Mouse (Mus musculus) forebrain, embryonic 12.5 days (tissue): Measurements from ENCODE around the gene Fcgrt. TPM values are rescaled to one million over a fixed set of nuclear protein-coding genes. Genes with fewer than 3 reads are reported as not detected.
A peak's percentile ranks its signal among the peaks of the same experiment; 100 is the strongest.
"Not testable (repeated sequence)": the region's sequence is repeated elsewhere in the genome, so short reads cannot be mapped to it uniquely, and the experiment has no call there.

Source experiments
- ATAC-seq: fragments of 200-750 bp; cut with Nextera tagmentation; 2 replicates; pipeline ENCODE4 v1.8.0; 2017; ENCODE audit warnings: moderate TSS enrichment; ENCODE audit not compliant: low FRiP score
- H3K27ac ChIP-seq: fragments of 300-500 bp; sonication (generic); 2 replicates; pipeline ENCODE4 v1.5.1; 2016; ENCODE audit warnings: mild to moderate bottlenecking
- H3K27me3 ChIP-seq: fragments of 300-500 bp; sonication (generic); 2 replicates; pipeline ENCODE4 v1.6.1; 2016; ENCODE audit warnings: mild to moderate bottlenecking
- H3K36me3 ChIP-seq: fragments of 300-500 bp; sonication (generic); replicated peaks from 2 replicates; pipeline ENCODE4 v1.6.1; 2016; ENCODE audit warnings: mild to moderate bottlenecking
- H3K4me1 ChIP-seq: fragments of 300-500 bp; sonication (generic); 2 replicates; pipeline ENCODE4 v1.6.1; 2016
- H3K4me2 ChIP-seq: fragments of 300-500 bp; sonication (generic); 2 replicates; pipeline ENCODE4 v1.6.1; 2016; ENCODE audit warnings: mild to moderate bottlenecking, moderate library complexity
- H3K4me3 ChIP-seq: fragments of 300-500 bp; sonication (generic); replicated peaks from 2 replicates; pipeline ENCODE4 v1.5.1; 2016; ENCODE audit warnings: mild to moderate bottlenecking
- H3K9ac ChIP-seq: fragments of 300-500 bp; sonication (generic); 2 replicates; pipeline ENCODE4 v1.6.1; 2016; ENCODE audit warnings: mild to moderate bottlenecking
- H3K9me3 ChIP-seq: fragments of 300-500 bp; sonication (generic); 2 replicates; pipeline ENCODE4 v1.6.1; 2016
- WGBS: fragments of 180-500 bp; shearing (Covaris S2); methylation state at CpG from one replicate; pipeline ENCODE4 v1.1.7; 2016; 5-methylcytosine and 5-hydroxymethylcytosine counted together
- polyA plus RNA-seq: library from polyadenylated mRNA; unstranded; fragments of >200 nt; fragmentation: Nextera tagmentation; extraction: Ambion mirVana; gene quantifications from 2 replicates; pipeline ENCODE4 v1.2.1, GENCODE M21; 2016

Gene Fcgrt
- polyA plus RNA-seq, 1 experiment from 2014 or later: 9.6 TPM

DNA sequence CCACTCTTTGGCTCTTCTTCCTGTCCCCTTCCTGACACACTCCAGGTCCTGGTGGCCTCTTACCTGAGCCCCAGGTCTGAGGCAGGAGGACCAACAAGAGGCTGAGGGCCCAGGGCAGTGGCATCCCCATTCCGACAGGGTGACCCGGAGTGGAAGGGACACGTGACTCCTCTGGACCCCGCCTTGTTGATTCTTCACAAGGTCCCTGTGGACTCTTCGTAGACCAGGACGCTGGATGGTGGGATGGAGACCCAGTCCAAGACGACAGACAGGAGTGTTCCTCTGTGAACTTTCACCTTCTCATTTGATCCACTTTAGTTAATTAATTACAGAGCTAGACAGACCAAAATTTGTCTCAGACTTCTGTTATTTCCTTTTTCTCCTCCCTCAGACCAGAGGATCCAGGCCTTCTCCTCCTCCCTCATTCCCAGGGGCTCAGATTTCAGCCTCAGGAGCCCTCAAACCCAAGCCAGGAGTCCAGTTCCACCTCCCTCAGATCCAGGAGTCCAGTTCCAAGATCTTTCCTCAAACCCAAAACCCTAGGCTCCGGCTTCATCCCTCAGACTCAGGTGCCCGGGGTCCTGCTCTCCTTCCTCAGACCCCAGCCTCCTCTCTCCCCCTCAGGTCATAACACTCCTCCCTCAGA is 588 bp downstream of the Fcgrt start:
- peaks cover 6% of the 10 kb centered on the region for H3K4me1 ChIP-seq
- no peaks in the 10 kb centered on the region for H3K9me3 ChIP-seq
- H3K4me2 ChIP-seq: no peak overlapping the region
- no peak overlapping the region for H3K27ac ChIP-seq
- WGBS: 86% methylated on average over 9 of the region's 9 CpGs
- no peak for ATAC-seq
- H3K36me3 ChIP-seq: no peaks in the 10 kb centered on the region
- no peak overlapping the region for H3K4me3 ChIP-seq
- no peak overlapping the region for H3K9ac ChIP-seq
- H3K27me3 ChIP-seq: no peaks in the 10 kb centered on the region

DNA sequence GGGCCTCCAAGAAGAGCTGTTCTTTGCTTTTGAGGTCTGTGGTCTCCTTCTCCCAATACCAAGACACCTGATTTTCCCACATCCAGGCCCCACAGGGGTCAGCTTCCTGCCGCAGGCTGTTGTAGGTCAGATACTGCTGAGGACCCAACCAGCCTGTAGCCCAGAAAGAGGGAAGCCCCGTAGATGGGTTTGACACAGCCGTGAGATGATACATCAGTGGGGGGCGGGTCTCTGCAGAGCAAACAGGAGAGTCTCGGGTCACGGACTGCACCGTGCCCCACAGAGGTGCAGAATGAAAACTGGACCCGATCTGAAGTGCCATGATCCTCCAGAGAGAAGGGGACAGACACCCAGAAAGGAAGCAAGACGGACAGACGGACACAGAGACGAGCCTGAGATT is 1.2 kb downstream of the Fcgrt start:
- H3K27me3 ChIP-seq: no peaks in the 10 kb centered on the region
- WGBS: 91% methylated on average over 11 of the region's 11 CpGs
- H3K4me2 ChIP-seq: no peak overlapping the region
- H3K36me3 ChIP-seq: no peaks in the 10 kb centered on the region
- H3K9ac ChIP-seq: no peak overlapping the region
- no peak for ATAC-seq
- no peaks in the 10 kb centered on the region for H3K9me3 ChIP-seq
- peaks cover 6% of the 10 kb centered on the region for H3K4me1 ChIP-seq
- no peak overlapping the region for H3K27ac ChIP-seq
- no peak overlapping the region for H3K4me3 ChIP-seq

DNA sequence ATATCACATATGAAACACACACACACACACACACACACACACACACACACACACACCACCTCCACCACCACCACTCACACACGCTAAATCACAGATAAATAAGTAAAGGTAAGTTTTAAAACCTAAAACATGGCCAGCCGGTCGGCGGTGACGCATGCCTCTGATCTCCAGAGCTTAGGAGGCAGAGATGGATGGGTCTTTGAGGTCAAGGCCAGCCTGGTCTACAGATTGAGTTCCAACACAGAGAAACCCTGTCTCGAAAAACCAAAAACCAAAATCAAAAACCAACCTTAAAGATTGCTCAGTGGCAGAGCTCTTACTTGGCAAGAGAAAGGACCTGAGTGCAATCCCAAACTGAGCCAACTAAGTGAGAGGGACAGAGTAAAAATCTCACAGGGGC is 3.6 kb downstream of the Fcgrt start:
- Histone ChIP-seq H3K4me3 (no peak overlapping the region), H3K4me2 (no peak overlapping the region), H3K27ac (no peak overlapping the region), H3K9ac (no peak overlapping the region), H3K36me3 (no peaks in the 10 kb centered on the region), H3K4me1 (no peaks in the 10 kb centered on the region), H3K9me3 (no peaks in the 10 kb centered on the region), H3K27me3 (no peaks in the 10 kb centered on the region)
- no peak for ATAC-seq
- 96% methylated on average over 6 of the region's 6 CpGs for WGBS

DNA sequence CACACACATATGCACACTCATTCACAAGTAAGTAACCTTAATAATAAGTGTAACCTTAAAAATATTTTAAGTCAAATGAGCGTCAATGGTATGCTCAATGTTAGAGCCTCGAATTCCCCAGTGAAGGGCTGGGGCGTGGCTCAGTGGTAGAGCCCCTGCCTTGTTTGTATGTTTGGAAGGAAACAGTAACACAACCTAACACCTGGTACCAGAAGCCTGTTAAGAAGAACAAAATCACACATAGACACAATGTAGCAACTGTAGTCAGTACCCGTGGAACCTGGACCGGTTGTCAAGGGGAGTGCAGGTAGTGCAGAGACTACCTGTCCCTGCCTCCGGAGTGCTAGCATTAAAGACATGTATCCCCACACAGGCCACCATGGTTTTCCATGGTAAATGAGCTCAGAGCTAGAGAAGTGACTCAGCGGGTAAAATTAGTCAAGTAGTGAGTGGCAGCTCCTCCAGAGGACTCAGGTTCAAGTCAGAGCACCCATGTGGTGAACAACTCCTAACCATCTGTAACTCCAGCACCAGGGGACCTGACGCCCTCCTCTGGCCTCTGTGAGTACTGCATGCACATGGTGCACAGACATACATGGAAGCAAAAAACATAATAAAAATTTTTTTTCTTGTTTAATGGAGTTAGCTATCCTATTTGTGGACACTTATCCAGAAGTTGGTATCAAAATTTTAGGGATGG is 5.0 kb downstream of the Fcgrt start:
- no peak overlapping the region for H3K27ac ChIP-seq
- no peaks in the 10 kb centered on the region for H3K9me3 ChIP-seq
- H3K4me1 ChIP-seq: no peaks in the 10 kb centered on the region
- no peak overlapping the region for H3K4me2 ChIP-seq
- 0 out of 2 replicates have a peak, but pooled peaks cover 6% of the 10 kb centered on the region for H3K27me3 ChIP-seq
- H3K4me3 ChIP-seq: no peak overlapping the region
- no peak for ATAC-seq
- no peaks in the 10 kb centered on the region for H3K36me3 ChIP-seq
- no peak overlapping the region for H3K9ac ChIP-seq
- 90% methylated on average over 8 of the region's 8 CpGs for WGBS

DNA sequence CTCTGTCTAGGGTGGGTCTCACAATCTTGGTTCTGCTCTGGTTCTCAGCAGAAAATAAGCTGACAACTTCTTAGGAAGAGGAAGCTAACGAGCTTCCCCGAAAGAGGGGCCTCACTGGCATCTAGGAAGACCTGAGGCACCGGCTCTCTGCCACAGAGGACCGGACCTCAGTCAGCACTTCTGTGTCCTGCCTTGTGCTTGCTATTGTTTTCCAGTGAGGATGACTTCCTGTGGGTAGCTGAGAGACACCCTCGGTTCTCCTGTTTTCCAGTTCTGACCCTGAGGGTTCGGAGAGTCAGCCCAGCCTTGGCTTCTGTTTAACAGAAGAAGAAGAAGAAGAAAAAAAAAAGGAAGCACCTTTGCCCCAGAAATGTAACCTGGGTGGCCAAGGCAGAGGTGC is 6.2 kb downstream of the Fcgrt start:
- ATAC-seq: no peak
- no peaks in the 10 kb centered on the region for H3K4me1 ChIP-seq
- no peak overlapping the region for H3K4me3 ChIP-seq
- H3K9ac ChIP-seq: no peak overlapping the region
- WGBS: 58% methylated on average over 6 of the region's 6 CpGs
- no peaks in the 10 kb centered on the region for H3K36me3 ChIP-seq
- H3K9me3 ChIP-seq: no peaks in the 10 kb centered on the region
- 0 out of 2 replicates have a peak, but pooled peaks cover 6% of the 10 kb centered on the region for H3K27me3 ChIP-seq
- H3K4me2 ChIP-seq: no peak overlapping the region
- no peak overlapping the region for H3K27ac ChIP-seq

DNA sequence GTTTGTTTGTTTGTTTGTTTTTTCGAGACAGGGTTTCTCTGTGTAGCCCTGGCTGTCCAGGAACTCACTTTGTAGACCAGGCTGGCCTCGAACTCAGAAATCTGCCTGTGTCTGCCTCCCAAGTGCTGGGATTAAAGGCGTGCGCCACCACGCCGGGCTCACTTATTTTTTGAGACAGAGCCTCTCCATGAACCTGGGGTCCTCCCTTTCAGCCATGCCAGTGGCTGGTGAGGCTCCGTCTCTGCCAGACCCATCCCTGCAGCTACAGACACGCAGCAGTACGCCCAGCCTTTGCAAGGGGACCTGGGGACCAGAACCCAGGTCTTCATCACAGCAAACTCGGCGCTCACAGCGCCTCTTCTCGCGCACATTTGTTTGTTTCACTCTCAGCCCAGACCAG is 7.7 kb downstream of the Fcgrt start:
- H3K4me1 ChIP-seq: peaks cover 11% of the 10 kb centered on the region; the same call in 1 of the 2 replicates
- not testable (repeated sequence) for H3K27me3 ChIP-seq, H3K9ac ChIP-seq, H3K9me3 ChIP-seq, H3K4me3 ChIP-seq, H3K27ac ChIP-seq, ATAC-seq, H3K4me2 ChIP-seq, H3K36me3 ChIP-seq
- 89% methylated on average over 14 of the region's 14 CpGs for WGBS

DNA sequence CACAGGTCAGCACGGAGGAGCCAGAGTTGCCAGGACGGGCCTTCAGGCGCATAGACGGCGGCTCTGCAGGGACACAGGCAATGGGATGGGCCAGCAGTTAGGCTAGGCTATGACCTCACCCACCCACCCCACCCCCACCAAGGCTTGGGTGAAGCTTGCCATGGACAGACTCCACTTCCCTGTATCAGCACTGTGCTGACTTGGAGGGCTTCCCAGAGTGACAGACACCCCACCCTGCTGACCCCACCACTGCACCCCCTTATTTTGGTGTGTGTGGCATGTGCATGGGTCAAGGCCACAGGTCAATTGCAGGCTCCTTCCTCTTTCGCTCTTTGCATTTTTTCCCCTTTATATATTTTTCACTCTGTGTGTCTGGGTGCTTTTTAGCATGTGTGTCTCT is 8.3 kb downstream of the Fcgrt start:
- Histone ChIP-seq H3K27me3 (0 out of 2 replicates have a peak, but pooled peaks cover 6% of the 10 kb centered on the region), H3K9ac (no peak overlapping the region), H3K36me3 (no peaks in the 10 kb centered on the region), H3K4me1 (peaks cover 13% of the 10 kb centered on the region; the same call in 1 of the 2 replicates), H3K4me2 (no peak overlapping the region), H3K4me3 (no peak overlapping the region), H3K27ac (no peak overlapping the region), H3K9me3 (no peaks in the 10 kb centered on the region)
- no peak for ATAC-seq
- WGBS: 86% methylated on average over 6 of the region's 6 CpGs

DNA sequence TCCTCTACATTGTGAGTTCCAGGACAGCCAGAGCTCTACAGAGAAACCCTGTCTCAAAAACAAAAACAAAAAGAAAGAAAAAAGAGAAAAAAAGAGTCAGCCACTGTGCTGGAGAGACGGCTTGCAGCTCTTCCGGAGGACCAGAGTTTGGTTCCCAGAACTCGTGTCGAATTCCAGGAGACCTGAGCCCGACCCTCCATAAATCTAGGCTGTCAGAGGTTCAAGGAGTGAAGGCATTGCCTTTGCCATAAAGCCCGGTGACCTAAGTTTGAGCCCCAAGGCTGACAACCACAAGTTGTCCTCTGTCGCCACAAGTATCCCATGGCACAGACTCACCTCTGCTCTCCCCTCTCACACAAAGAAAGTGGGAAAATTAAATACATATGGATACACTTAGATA is 9.5 kb downstream of the Fcgrt start:
- Histone ChIP-seq H3K4me3 (no peak overlapping the region), H3K27ac (no peak overlapping the region), H3K4me2 (no peak overlapping the region), H3K4me1 (peaks cover 13% of the 10 kb centered on the region; the same call in 1 of the 2 replicates), H3K9me3 (no peaks in the 10 kb centered on the region), H3K9ac (no peak overlapping the region), H3K27me3 (0 out of 2 replicates have a peak, but pooled peaks cover 6% of the 10 kb centered on the region), H3K36me3 (no peaks in the 10 kb centered on the region)
- no peak for ATAC-seq
- 75% methylated on average over 7 of the region's 7 CpGs for WGBS

DNA sequence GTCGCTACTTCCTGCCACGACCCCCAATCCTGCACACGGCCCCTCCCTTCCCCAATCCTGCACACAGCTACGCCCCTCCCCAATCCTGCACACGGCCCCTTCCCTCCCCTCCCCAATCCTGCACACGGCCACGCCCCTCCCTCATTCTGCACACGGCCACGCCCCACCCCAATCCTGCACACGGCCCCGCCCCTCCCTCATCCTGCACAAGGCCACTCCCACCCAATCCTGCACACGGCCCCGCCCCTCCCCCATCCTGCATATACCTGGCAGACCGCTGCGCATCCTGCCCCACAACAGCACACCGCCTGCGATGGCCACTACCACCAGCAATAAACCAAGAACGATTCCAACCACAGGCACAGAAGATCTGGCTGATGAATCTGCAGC is 10.1 kb downstream of the Fcgrt start:
- no peaks in the 10 kb centered on the region for H3K9me3 ChIP-seq
- no peak overlapping the region for H3K4me2 ChIP-seq
- H3K27me3 ChIP-seq: 0 out of 2 replicates have a peak, but pooled peaks cover 6% of the 10 kb centered on the region
- ATAC-seq: no peak
- WGBS: 27% methylated on average over 18 of the region's 18 CpGs
- peaks cover 1% of the 10 kb centered on the region for H3K36me3 ChIP-seq
- H3K4me1 ChIP-seq: peaks cover 13% of the 10 kb centered on the region; the same call in 1 of the 2 replicates
- H3K27ac ChIP-seq: no peak overlapping the region
- H3K9ac ChIP-seq: no peak overlapping the region
- H3K4me3 ChIP-seq: no peak overlapping the region

DNA sequence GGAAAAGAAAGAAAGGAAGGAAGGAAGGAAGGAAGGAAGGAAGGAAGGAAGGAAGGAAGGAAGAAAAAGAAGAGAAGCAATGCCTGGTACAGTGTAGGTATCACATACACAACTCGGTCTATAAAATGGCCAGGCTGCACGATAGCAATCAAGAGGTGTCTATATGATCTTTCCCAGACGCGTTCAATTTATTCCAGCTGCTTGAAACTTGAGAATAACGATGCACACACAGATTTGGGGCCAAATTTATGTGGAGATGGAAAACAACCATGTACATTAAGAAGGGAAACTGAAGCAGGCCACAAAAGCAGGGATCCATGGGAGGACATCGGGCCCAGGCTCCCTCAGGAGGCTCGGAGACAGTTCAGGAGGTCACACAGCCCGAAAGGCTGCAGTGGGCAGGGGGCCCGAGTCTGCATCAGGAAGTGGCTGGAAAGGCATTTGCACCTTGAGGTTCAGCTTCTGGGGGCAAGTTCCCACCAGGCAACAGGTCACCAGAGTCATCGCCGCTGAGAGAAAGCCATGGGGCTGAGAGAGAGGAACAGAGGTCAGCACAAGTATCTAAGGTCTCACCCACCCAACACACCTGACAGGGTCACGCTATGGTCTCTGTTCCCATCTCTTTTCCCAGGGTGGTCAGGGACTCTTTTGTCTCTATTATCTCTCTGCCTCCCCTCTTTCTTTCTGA is 10.7 kb downstream of the Fcgrt start:
- ATAC-seq: no peak
- Histone ChIP-seq H3K4me2 (no peak overlapping the region), H3K9me3 (no peaks in the 10 kb centered on the region), H3K27ac (peak overlapping the region; percentile 42; the same call in 1 of the 2 replicates), H3K4me3 (no peak overlapping the region), H3K36me3 (peaks cover 6% of the 10 kb centered on the region), H3K27me3 (0 out of 2 replicates have a peak, but pooled peaks cover 6% of the 10 kb centered on the region), H3K4me1 (peaks cover 13% of the 10 kb centered on the region; the same call in 1 of the 2 replicates), H3K9ac (no peak overlapping the region)
- WGBS: 67% methylated on average over 12 of the region's 12 CpGs

DNA sequence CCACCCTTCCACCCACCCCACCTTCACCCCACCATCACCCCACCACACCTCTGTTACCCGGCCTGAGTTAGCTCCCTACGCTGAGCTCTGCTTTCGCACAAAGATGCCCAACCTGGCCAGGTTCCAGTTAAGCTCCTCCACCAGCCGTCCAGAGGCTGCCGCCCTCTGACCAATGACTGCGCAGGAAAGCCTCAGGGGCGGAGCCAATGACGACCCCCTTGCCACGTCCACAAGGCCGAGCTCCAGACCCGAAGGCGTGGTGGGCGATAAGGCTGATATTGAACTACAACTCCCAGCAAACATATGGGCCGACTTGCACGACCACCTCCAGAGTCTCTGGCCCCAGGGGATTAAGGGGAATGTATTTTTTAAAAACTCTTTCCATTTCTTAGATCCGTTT is 11.6 kb downstream of the Fcgrt start, which contains the start of gene Rcn3:
TSS of gene Rcn3 (minus strand) at position 174 of the 400 bp plus-strand sequence.
- WGBS: under 1% methylated on average over 16 of the region's 16 CpGs
- peak; percentile 94 for ATAC-seq
- Histone ChIP-seq H3K4me3 (peak within 1 kb of the TSS; percentile 48), H3K9ac (peak within 1 kb of the TSS; percentile 47), H3K36me3 (peaks cover 11% of the 10 kb centered on the region), H3K27ac (peak within 1 kb of the TSS; percentile 42; the same call in 1 of the 2 replicates), H3K27me3 (0 out of 2 replicates have a peak, but pooled peaks cover 6% of the 10 kb centered on the region), H3K4me1 (peaks cover 13% of the 10 kb centered on the region; the same call in 1 of the 2 replicates), H3K4me2 (peak within 1 kb of the TSS; percentile 70), H3K9me3 (no peaks in the 10 kb centered on the region)
